Mouse (Mus musculus): ENCODE measurements around the gene Metap2. TPM values are rescaled to one million over a fixed set of nuclear protein-coding genes. Genes with fewer than 3 reads are reported as not detected.
"Not testable (repeated sequence)": the region's sequence is repeated elsewhere in the genome, so short reads cannot be mapped to it uniquely, and the experiment has no call there.

Metap2 gene
- polyA plus RNA-seq, 1 experiment = 171 TPM

- no peaks in the 10 kb centered on the region for H3K27me3 ChIP-seq (ENCODE audit: control insufficient read depth, insufficient read depth, insufficient read length)
Observed at GRCm38 (mm10) chr10:93868886-93869285, 28.0 kb downstream of the Metap2 start.

GRCm38 (mm10) chr10:93868401-93868800, 28.5 kb downstream of the Metap2 start:
- peaks cover 3% of the 10 kb centered on the region for H3K79me2 ChIP-seq (ENCODE audit: control insufficient read depth, insufficient read depth)
- no peak overlapping the region for H3ac ChIP-seq (ENCODE audit: control insufficient read depth, insufficient read length)
- H3K36me3 ChIP-seq (ENCODE audit: control insufficient read depth, insufficient read depth) = peaks cover 52% of the 10 kb centered on the region
- TF ChIP-seq TCF12 (IDR thresholded peaks at IDR 0.05; ENCODE audit: insufficient read depth, poor library complexity, severe bottlenecking) = no peak
- TF ChIP-seq POLR2AphosphoS2 (IDR thresholded peaks at IDR 0.05; ENCODE audit: insufficient read length, low read depth) = no peak
- no peak for TF ChIP-seq MYOG (IDR thresholded peaks at IDR 0.05; ENCODE audit: control insufficient read depth in 1 of 3, insufficient read depth in 1 of 3, insufficient read length in 2 of 3, low read depth in 2 of 3)
- H3K4me2 ChIP-seq (ENCODE audit: low read depth) = no peak overlapping the region
- no peaks in the 10 kb centered on the region for H3K27me3 ChIP-seq (ENCODE audit: control insufficient read depth, insufficient read depth, insufficient read length)
- no peak overlapping the region for H3K4me3 ChIP-seq

More at GRCm38 (mm10) chr10:93868886-93869285, 28.0 kb downstream of the Metap2 start:
- no peak overlapping the region for H3K4me3 ChIP-seq
- no peak overlapping the region for H3K4me2 ChIP-seq (ENCODE audit: low read depth)
- peaks cover 52% of the 10 kb centered on the region for H3K36me3 ChIP-seq (ENCODE audit: control insufficient read depth, insufficient read depth)
- peaks cover 3% of the 10 kb centered on the region for H3K79me2 ChIP-seq (ENCODE audit: control insufficient read depth, insufficient read depth)
- TF ChIP-seq TCF3 (IDR thresholded peaks at IDR 0.05; ENCODE audit: insufficient read length, low read depth) = no peak
- TF ChIP-seq POLR2A (IDR thresholded peaks at IDR 0.05; ENCODE audit: insufficient read length, low read depth) = no peak
- no peak for TF ChIP-seq MYOG (IDR thresholded peaks at IDR 0.05; ENCODE audit: control insufficient read depth in 1 of 3, insufficient read depth in 1 of 3, insufficient read length in 2 of 3, low read depth in 2 of 3)
- TF ChIP-seq USF1 (IDR thresholded peaks at IDR 0.05; ENCODE audit: low read depth) = no peak
- no peak for TF ChIP-seq TCF12 (IDR thresholded peaks at IDR 0.05; ENCODE audit: insufficient read depth, poor library complexity, severe bottlenecking)
- no peak for TF ChIP-seq MAX (IDR thresholded peaks at IDR 0.05; ENCODE audit: low read depth)
- TF ChIP-seq CEBPB (IDR thresholded peaks at IDR 0.05; ENCODE audit: insufficient read depth, poor library complexity, severe bottlenecking) = no peak
- TF ChIP-seq SRF (IDR thresholded peaks at IDR 0.05; ENCODE audit: control insufficient read depth, insufficient read length, low read depth) = no peak
- TF ChIP-seq E2F4 (IDR thresholded peaks at IDR 0.05; ENCODE audit: insufficient read depth) = no peak
- TF ChIP-seq POLR2AphosphoS2 (IDR thresholded peaks at IDR 0.05; ENCODE audit: insufficient read length, low read depth) = no peak
- TF ChIP-seq REST (IDR thresholded peaks at IDR 0.05; ENCODE audit: insufficient read depth, insufficient read length) = no peak
- no peak for TF ChIP-seq MYOD1 (IDR thresholded peaks at IDR 0.05; ENCODE audit: control insufficient read depth in 1 of 3, insufficient read length in 2 of 3, low read depth in 2 of 3)
- no peak overlapping the region for H3ac ChIP-seq (ENCODE audit: control insufficient read depth, insufficient read length)

- Histone ChIP-seq H3K4me2 (ENCODE audit: low read depth) (no peak overlapping the region), H3ac (ENCODE audit: control insufficient read depth, insufficient read length) (no peak overlapping the region), H3K4me3 (no peak overlapping the region), H3K79me2 (ENCODE audit: control insufficient read depth, insufficient read depth) (no peaks in the 10 kb centered on the region), H3K27me3 (ENCODE audit: control insufficient read depth, insufficient read depth, insufficient read length) (no peaks in the 10 kb centered on the region), H3K36me3 (ENCODE audit: control insufficient read depth, insufficient read depth) (peaks cover 11% of the 10 kb centered on the region)
- TF ChIP-seq MYOD1 (IDR thresholded peaks at IDR 0.05; ENCODE audit: control insufficient read depth in 1 of 3, insufficient read length in 2 of 3, low read depth in 2 of 3) = no peak
- TF ChIP-seq SRF (IDR thresholded peaks at IDR 0.05; ENCODE audit: control insufficient read depth, insufficient read length, low read depth) = no peak
- TF ChIP-seq USF1 (IDR thresholded peaks at IDR 0.05; ENCODE audit: low read depth) = no peak
- no peak for TF ChIP-seq MAX (IDR thresholded peaks at IDR 0.05; ENCODE audit: low read depth)
- TF ChIP-seq POLR2A (IDR thresholded peaks at IDR 0.05; ENCODE audit: insufficient read length, low read depth) = no peak
- no peak for TF ChIP-seq TCF12 (IDR thresholded peaks at IDR 0.05; ENCODE audit: insufficient read depth, poor library complexity, severe bottlenecking)
- no peak for TF ChIP-seq E2F4 (IDR thresholded peaks at IDR 0.05; ENCODE audit: insufficient read depth)
- no peak for TF ChIP-seq CEBPB (IDR thresholded peaks at IDR 0.05; ENCODE audit: insufficient read depth, poor library complexity, severe bottlenecking)
- TF ChIP-seq MYOG (IDR thresholded peaks at IDR 0.05; ENCODE audit: control insufficient read depth in 1 of 3, insufficient read depth in 1 of 3, insufficient read length in 2 of 3, low read depth in 2 of 3) = no peak
- TF ChIP-seq REST (IDR thresholded peaks at IDR 0.05; ENCODE audit: insufficient read depth, insufficient read length) = no peak
- no peak for TF ChIP-seq POLR2AphosphoS2 (IDR thresholded peaks at IDR 0.05; ENCODE audit: insufficient read length, low read depth)
- no peak for TF ChIP-seq TCF3 (IDR thresholded peaks at IDR 0.05; ENCODE audit: insufficient read length, low read depth)
Observed at GRCm38 (mm10) chr10:93856095-93856494, 40.8 kb downstream of the Metap2 start.

- H3K4me3 ChIP-seq = no peak overlapping the region
- H3K27me3 ChIP-seq (ENCODE audit: control insufficient read depth, insufficient read depth, insufficient read length) = no peaks in the 10 kb centered on the region
- H3K79me2 ChIP-seq (ENCODE audit: control insufficient read depth, insufficient read depth) = no peaks in the 10 kb centered on the region
- TF ChIP-seq SRF (IDR thresholded peaks at IDR 0.05; ENCODE audit: control insufficient read depth, insufficient read length, low read depth) (no peak), TCF3 (IDR thresholded peaks at IDR 0.05; ENCODE audit: insufficient read length, low read depth) (no peak), REST (IDR thresholded peaks at IDR 0.05; ENCODE audit: insufficient read depth, insufficient read length) (no peak), MYOD1 (IDR thresholded peaks at IDR 0.05; ENCODE audit: control insufficient read depth in 1 of 3, insufficient read length in 2 of 3, low read depth in 2 of 3) (no peak), CEBPB (IDR thresholded peaks at IDR 0.05; ENCODE audit: insufficient read depth, poor library complexity, severe bottlenecking) (no peak), POLR2A (IDR thresholded peaks at IDR 0.05; ENCODE audit: insufficient read length, low read depth) (no peak), MYOG (IDR thresholded peaks at IDR 0.05; ENCODE audit: control insufficient read depth in 1 of 3, insufficient read depth in 1 of 3, insufficient read length in 2 of 3, low read depth in 2 of 3) (no peak), TCF12 (IDR thresholded peaks at IDR 0.05; ENCODE audit: insufficient read depth, poor library complexity, severe bottlenecking) (no peak), POLR2AphosphoS2 (IDR thresholded peaks at IDR 0.05; ENCODE audit: insufficient read length, low read depth) (no peak), E2F4 (IDR thresholded peaks at IDR 0.05; ENCODE audit: insufficient read depth) (no peak), USF1 (IDR thresholded peaks at IDR 0.05; ENCODE audit: low read depth) (no peak), MAX (IDR thresholded peaks at IDR 0.05; ENCODE audit: low read depth) (no peak)
- no peak overlapping the region for H3ac ChIP-seq (ENCODE audit: control insufficient read depth, insufficient read length)
- H3K4me2 ChIP-seq (ENCODE audit: low read depth) = no peak overlapping the region
- peaks cover 4% of the 10 kb centered on the region for H3K36me3 ChIP-seq (ENCODE audit: control insufficient read depth, insufficient read depth)
Observed at GRCm38 (mm10) chr10:93855126-93855525, 41.8 kb downstream of the Metap2 start.

- no peak overlapping the region for H3K4me3 ChIP-seq
Observed at GRCm38 (mm10) chr10:93846706-93847105, 50.2 kb downstream of the Metap2 start.

GRCm38 (mm10) chr10:93835115-93835514, 61.8 kb downstream of the Metap2 start:
- not testable (repeated sequence) for H3K27me3 ChIP-seq (ENCODE audit: control insufficient read depth, insufficient read depth, insufficient read length)

More at GRCm38 (mm10) chr10:93846706-93847105, 50.2 kb downstream of the Metap2 start:
- Histone ChIP-seq H3K36me3 (ENCODE audit: control insufficient read depth, insufficient read depth) (no peaks in the 10 kb centered on the region), H3ac (ENCODE audit: control insufficient read depth, insufficient read length) (no peak overlapping the region), H3K79me2 (ENCODE audit: control insufficient read depth, insufficient read depth) (no peaks in the 10 kb centered on the region), H3K4me2 (ENCODE audit: low read depth) (no peak overlapping the region), H3K27me3 (ENCODE audit: control insufficient read depth, insufficient read depth, insufficient read length) (no peaks in the 10 kb centered on the region)
- TF ChIP-seq MYOD1 (IDR thresholded peaks at IDR 0.05; ENCODE audit: control insufficient read depth in 1 of 3, insufficient read length in 2 of 3, low read depth in 2 of 3) (no peak), MAX (IDR thresholded peaks at IDR 0.05; ENCODE audit: low read depth) (no peak)

More at GRCm38 (mm10) chr10:93835115-93835514, 61.8 kb downstream of the Metap2 start:
- not testable (repeated sequence) for H3K4me2 ChIP-seq (ENCODE audit: low read depth); H3K79me2 ChIP-seq (ENCODE audit: control insufficient read depth, insufficient read depth); H3ac ChIP-seq (ENCODE audit: control insufficient read depth, insufficient read length); H3K4me3 ChIP-seq; H3K36me3 ChIP-seq (ENCODE audit: control insufficient read depth, insufficient read depth)
